Mouse (Mus musculus): ENCODE data around the gene Tmem219.
"Not testable (repeated sequence)": the region's sequence is repeated elsewhere in the genome, so short reads cannot be mapped to it uniquely, and the experiment has no call there.

Gene Tmem219

GRCm38 (mm10) chr7:126921563-126921962 is 1.2 kb downstream of the Tmem219 start:
- DNase-seq, result no peak

DNA sequence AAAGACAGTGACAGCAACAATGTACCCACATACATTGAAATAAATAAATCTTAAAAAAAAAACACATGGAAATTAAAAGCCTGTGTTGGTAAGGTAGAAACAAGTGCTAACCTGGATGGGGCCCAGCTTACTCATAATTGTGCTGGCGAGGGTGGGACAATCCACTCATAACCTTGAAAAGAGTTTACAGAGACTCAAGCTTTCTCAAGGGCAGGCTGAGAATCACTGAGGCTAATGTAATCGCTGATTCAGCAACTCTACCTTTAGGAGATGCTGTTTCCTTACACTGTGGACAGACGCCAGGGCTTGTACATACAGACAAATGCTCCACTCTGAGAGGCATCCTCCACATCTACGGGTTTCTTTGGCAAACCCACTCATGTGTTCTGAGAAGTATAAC is 2.7 kb downstream of the Tmem219 start:
- no peak for DNase-seq

DNA sequence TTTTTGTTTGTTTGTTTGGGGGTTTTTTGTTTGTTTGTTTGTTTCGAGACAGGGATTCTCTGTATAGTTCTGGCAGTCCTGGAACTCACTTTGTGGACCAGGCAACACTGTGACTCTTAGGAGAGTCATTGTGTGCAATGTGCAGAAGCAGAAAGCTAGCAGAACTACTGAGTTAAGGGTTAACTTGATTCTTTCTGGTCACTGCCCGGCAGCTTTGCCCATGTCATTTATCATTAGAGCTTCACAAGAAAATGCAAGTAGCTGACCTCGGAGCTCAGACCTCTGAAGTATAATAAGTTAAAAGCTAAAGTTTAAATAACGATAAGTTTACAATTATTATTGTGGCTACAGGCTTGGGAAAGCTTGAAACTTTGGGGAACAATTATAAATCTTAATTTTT is 4.4 kb downstream of the Tmem219 start:
- DNase-seq, result not testable (repeated sequence)

DNA sequence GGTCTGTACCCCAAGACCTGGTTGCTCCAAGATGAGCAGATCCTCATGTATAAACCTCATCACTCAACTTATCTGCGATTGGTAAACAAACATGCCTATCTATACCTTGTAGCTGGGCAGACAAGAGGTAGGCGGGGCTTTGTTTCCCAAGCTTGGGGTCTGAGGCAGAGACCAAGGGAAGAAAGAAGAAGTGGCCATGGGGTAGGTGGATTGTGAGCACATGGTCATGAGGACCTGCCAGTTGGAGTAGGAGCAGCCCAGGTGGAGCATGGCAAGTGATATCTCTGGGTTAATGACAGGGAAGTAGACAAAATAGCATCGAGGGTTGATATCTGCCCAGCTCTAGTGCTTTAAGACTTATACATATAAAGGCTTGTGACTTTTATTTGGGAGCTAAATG is 7.9 kb downstream of the Tmem219 start:
- no peak for DNase-seq

DNA sequence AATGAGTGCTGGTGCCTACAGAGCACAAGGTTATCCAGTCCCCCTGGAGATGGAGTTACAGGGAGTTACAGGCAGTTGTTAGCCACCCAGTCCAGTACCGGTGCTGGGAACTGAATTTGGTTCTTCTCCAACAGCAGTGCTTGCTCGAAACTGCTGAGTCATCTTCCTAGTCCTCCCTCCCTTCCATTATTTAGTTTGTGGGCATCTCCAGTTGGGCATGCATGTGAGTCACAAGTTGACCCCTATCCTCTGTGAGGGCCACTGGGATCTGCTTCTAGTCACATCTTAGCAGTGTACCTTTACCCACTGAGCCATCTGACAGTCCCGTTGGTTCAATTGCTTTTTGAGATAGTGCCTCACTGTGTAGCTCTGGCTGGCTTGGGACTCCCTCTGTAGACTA is 17.1 kb downstream of the Tmem219 start:
- no peak for DNase-seq

DNA sequence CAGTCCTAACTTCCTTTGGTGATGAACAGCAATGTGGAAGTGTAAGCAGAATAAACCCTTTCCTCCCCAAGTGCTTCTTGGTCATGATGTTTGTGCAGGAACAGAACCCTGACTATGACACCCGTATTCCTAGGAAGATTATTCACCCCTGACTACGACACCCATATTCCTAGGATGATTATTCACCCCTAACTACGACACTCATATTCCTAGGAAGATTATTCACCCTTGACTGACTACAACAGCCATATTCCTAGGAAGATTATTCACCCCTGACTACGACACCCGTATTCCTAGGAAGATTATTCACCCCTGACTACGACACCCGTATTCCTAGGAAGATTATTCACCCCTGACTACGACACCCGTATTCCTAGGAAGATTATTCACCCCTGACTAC is 22.9 kb downstream of the Tmem219 start:
- DNase-seq, result not testable (repeated sequence)

GRCm38 (mm10) chr7:126898102-126898990 is 24.4 kb downstream of the Tmem219 start:
- DNase-seq, result peak; percentile 95

GRCm38 (mm10) chr7:126897390-126898101 is 25.2 kb downstream of the Tmem219 start:
- no peak for DNase-seq

- peak; percentile 40 for DNase-seq
Observed at GRCm38 (mm10) chr7:126896912-126897311, 25.8 kb downstream of the Tmem219 start.

DNA sequence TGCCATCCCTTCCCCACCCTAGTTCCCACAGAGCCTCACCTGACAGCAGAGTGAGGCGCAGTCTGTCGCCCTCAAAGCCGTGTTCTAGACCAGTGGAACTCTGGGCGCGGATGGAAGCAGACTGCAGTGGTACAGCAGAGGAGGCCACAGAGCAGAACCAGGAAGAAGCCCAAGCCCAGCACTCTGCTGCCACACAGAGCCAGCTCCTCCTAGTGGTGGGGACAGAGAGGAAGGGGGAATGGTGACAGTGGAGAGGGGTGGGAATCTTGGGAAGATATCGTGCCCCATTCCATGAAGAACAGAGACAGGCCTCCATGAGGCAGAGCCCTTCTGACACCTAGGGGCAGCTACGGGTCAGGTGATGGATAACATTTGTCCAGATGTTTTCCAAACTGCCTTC is 33.9 kb downstream of the Tmem219 start:
- no peak for DNase-seq

- DNase-seq, result no peak
Observed at GRCm38 (mm10) chr7:126887281-126887680, 35.4 kb downstream of the Tmem219 start.

DNA sequence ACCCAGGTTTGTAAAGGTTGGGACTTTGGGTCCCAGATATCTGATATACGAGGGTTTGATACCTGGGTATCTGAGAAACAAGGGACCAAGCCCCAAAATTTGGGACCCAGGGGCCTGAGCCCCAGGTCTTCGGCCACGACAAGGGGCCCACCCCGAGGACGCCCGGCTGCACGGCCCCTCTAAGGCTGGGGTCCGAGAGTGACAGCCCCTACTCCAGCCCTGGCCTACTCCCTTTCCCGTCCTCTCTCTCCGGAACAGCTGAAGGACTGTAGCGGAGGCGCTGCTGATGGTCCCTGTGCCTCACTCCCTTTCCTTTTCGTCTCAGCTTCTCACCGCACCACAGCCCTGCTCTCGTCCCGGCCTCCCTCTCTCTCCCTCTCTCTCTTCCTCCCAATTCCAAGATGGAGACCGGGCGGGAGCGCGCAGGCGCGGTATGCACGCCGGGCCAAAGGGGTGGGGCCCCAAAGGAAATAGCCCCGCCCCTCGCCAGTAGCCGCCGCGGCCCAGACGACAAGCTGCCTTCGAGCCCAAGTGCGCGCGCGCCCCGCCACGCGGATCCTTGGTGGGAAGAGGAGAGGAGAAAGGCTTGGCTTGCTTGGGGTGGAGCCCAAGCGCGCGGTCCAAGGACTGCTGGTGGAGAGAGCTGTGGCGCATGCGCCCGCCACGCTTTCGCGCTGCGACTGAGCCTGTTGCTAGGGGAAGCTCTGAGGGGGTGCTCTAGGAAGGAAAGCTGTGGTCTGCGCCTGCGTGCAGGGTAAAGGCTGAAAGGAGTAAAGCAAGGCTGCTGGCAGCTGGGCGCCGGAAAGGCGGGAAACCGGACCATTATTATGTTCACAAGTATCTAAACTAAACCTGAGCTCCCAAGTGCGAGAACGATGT is 38.2 kb downstream of the Tmem219 start, which contains the start of gene Taok2:
Gene Taok2 (minus strand): TSS at position 418 of the 879 bp plus-strand sequence.
- peak; percentile 99 for DNase-seq

DNA sequence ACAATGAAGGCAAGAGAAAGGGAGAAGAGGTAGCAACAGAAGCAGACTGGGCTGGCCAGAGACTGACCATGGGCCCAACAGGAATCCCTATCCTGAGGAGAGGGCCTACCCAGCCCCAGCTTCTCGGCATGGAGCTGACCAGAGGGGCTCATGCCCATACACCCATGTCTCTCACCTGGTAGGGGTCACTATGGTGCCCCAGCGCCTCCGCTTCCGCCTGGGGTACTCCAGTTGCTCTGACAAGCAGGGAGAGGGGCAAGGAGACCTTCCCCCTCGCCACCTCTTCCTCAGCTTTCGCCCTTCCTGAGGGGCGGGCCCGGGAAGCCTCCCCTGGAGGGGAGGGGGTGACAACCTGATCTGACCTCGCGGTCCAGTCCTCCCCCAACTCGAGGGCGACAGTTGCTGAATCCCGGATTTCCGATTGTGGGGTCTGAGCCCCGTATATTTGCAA is 39.0 kb downstream of the Tmem219 start:
- peak; percentile 67 for DNase-seq

DNA sequence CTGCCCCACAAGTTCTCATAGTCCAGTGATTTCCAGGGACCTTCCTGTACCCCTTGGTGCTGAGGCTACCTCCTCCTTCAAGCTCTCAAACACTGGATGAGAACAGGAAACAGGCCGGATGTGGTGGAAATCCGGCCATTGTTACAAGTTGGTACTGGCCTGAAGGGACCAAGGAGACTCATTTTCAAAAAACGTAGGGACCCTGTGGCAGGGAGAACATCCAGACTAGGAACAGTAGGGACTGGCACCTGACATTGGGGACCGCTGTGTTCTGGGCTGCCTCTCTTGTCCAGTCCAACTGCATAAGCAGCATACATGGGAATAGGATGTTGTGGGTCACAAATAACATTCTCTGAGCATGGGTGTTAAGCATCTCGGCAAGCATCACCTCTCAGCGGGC is 41.7 kb downstream of the Tmem219 start:
- DNase-seq, result no peak

DNA sequence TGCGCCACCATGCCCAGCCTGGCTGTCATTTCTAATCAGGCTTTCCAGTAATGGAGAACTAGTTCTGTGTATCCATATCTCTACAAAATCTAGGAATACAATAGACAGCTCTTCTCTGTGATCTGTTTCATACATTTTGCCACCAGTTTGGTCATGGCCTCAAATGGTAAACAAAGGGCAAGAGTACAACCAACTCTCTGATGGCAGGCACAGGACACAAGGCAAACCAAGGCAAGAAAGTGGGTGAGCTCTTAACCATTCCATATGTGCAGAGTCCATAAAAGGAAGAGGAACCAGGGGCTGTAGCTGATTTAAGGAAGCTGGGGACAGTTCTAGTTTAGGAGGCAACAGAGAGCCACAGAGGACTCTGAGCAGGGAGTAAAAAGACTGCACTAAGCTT is 45.5 kb downstream of the Tmem219 start:
- no peak for DNase-seq

DNA sequence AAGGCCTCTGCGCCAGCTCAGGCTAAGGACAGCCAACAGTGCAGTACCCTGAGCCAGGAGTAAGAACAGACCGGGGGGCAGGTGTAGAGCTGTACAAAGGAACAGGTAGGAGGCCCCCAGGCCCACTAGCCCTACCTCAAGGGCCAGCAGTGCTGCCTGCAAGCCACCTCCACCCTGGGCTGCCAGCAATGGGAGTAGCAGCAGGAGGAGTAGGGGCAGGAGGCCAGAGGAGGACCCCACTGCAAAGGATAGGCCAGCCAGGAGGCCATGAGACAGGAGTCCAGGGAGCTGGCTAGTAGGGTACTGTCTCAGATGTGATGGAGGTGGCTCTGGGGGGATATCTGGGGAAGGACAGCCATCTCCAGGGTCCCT is 52.2 kb downstream of the Tmem219 start:
- DNase-seq, result no peak

DNA sequence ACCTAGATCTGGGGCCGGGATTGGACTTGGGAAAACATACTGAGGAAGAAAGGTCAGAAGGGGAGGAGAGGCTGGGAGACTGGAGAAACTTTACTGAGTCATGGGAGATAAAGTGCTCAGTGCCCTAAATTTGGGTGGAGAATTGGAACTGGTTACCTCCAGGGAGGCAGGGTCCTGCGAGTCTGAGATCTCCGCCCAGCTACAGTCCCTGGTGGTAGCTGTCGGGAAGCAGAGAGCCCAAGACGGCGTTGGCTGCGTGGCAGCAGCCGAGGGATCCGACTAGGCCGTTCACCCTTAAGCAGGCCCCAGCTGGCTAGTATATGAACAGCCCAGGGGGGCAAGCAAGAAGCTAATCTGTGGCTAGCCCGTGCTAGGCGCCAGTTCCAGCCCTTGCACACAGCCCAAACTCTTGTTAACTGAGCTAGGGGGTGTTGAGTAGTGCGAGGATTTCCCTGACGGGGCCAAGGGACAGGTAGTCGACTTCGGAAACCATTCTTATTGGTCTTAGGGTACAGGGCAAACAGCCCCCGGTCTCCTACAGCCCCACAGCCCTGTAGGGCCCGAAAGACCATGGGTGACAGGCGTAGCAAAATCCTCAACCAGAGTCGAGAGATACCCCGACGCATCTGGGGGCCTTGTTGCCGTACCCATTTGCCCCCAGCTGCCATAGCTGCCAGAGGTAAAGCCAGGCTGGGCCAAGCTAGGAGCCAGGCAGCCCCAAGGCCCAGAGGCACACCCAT is 52.8 kb downstream of the Tmem219 start:
- no peak for DNase-seq

DNA sequence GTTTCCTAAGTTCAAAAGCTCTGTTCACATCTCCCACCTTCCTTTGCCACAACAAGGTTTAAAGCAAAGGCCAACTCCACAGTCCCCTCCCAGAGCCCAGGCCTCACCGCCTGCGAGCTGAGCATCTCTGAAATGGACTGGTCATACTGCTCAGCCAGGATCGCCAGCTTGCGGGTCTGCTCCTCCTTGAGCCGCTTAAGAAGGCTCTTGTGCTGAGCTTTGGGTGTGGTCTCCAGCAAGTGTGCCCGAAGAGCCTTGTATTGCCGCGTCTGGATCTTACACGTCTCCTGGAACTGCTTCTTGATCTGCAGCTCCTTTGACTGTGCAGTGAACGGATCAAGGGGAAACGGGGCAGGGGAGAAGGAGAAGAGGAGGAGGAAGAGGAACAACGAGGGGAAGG is 54.7 kb downstream of the Tmem219 start:
- DNase-seq, result no peak

DNA sequence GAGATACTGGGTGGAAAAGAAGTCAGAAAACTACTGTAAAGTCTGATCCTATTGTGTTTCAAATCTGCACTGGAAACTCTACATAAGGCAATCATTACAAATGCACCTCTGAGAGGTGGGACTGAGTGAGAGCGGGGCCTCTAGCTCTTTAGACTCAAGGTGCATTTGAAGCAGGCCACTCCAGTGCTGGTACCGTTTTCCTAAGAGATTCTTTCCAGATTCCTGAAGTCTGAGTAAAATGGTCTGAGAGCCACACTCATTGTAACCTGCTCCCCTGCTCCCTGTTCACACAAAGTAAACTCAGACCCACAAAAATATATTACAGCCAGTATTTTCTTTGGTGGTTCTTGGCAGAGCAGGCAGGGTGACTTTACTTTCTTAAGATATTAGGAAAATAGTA is 55.2 kb downstream of the Tmem219 start:
- no peak for DNase-seq

DNA sequence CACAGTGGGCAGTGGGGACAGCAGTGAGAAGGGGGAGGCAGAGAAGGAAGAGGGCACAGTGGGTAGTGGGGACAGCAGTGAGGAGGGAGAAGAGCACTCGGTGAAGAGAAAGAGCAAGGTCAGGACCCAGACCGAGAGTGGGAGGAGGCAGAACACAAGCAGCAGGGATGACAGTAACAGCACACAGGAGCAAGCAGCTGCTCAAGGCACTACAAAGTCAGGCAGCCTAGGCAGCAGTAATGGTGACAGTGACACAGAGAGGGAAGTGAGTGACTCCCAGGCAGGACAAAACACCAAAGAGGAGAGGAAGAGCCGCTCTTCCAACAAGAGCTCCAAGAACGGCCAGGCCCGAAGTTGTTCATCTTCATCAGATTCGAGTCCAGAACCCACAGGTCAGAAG is 58.9 kb downstream of the Tmem219 start:
- DNase-seq, result no peak

- peak; percentile 95 for DNase-seq
Observed at GRCm38 (mm10) chr7:126862147-126862784, 60.5 kb downstream of the Tmem219 start, which contains the start of gene Ino80e. TSS of gene Ino80e (minus strand) at chr7:126862377.

All from cerebellum, adult 9-11 months (tissue).